24 mouse cellular contexts compared by ENCODE assay signal in the genomic region with DNA sequence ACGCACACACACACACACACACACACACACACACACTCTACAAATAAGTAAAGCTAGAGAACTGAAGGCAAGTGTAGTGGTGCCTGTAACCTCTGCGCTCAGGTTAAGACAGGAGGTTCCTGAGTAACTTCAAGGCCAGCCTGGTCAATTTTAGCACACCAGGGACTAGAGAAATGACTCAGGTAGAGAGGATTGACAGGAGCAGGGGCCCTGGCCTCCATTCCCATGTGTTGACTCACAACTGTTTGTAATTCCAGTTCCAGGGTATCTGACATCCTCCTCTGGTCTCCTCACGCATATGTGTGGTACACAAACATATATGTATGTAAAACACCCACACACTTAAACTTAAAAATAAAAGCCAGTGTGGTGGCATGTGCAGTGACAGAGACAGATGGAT. TPM values are rescaled to one million over a fixed set of nuclear protein-coding genes. Genes with fewer than 3 reads are reported as not detected.
A peak's percentile ranks its signal among the peaks of the same experiment; 100 is the strongest.
DNase-seq lines count a peak whose midpoint lies in the region; ATAC-seq and TF ChIP-seq lines count a peak whose summit lies in the region.
"Had no signal": no experiment of that assay in that cellular context is flagged by ENCODE, and none has a peak within 500 bp of the region (broad histone marks: within the 10 kb centered on the region; RNA-seq: fewer than 3 reads in every experiment).

No protein-coding gene starts in this region.

- 93% methylated on average over 3 of the region's 3 CpGs for WGBS in liver, embryonic 13.5 days (ENCODE audit: insufficient replicate concordance)
- WGBS in liver, embryonic 11.5 days: 81% methylated on average over 3 of the region's 3 CpGs

- no peak for TF ChIP-seq POLR2A in CH12.LX (IDR thresholded peaks at IDR 0.05; ENCODE audit: low read depth, low read length)

- H3K4me2 ChIP-seq in liver, embryonic 13.5 days: no peak overlapping the region
- no peak overlapping the region for H3K4me2 ChIP-seq in liver, embryonic 11.5 days
- H3K4me2 ChIP-seq in CH12.LX (ENCODE audit: insufficient read depth, low read depth, poor library complexity, severe bottlenecking): no peak overlapping the region
- H3K4me2 ChIP-seq: embryonic facial prominence, embryonic 13.5 days; embryonic facial prominence, embryonic 15.5 days; forebrain, embryonic 12.5 days had no signal

- TF ChIP-seq CTCF in CH12.LX (conservative IDR thresholded peaks at IDR 0.05 in 1 of 2, IDR thresholded peaks at IDR 0.05 in 1 of 2; ENCODE audit: low read depth in 2 of 2, low read length in 2 of 2): no peak

- H3K9ac ChIP-seq in liver, embryonic 13.5 days: no peak overlapping the region
- H3K9ac ChIP-seq in liver, embryonic 11.5 days (ENCODE audit: low read depth, low read length): no peak overlapping the region
- H3K9ac ChIP-seq in CH12.LX (ENCODE audit: insufficient read depth, low read depth): no peak overlapping the region
- H3K9ac ChIP-seq: embryonic facial prominence, embryonic 13.5 days; embryonic facial prominence, embryonic 15.5 days; forebrain, embryonic 12.5 days had no signal

- peak overlapping the region; percentile 44 for H3K27ac ChIP-seq in liver, embryonic 13.5 days
- H3K27ac ChIP-seq in liver, embryonic 11.5 days (ENCODE audit: low read depth, low read length): no peak overlapping the region
- H3K27ac ChIP-seq in CH12.LX (ENCODE audit: insufficient read depth, low read depth): no peak overlapping the region
- H3K27ac ChIP-seq: embryonic facial prominence, embryonic 13.5 days; embryonic facial prominence, embryonic 15.5 days; forebrain, embryonic 10.5 days; forebrain, embryonic 12.5 days had no signal

- ATAC-seq in liver, embryonic 13.5 days (ENCODE audit: low read depth): no peak
- no peak for ATAC-seq in liver, embryonic 11.5 days (replicated peaks; ENCODE audit: low FRiP score)
- ATAC-seq: CD4-positive, CD25-positive, alpha-beta regulatory T cell, adult 4 months; forebrain, embryonic 14.5 days; forebrain, embryonic 16.5 days had no signal

- peaks cover 19% of the 10 kb centered on the region for H3K79me2 ChIP-seq in CH12.LX (replicated peaks; ENCODE audit: control insufficient read depth, extremely low read depth, insufficient read depth, poor library complexity, severe bottlenecking)

- TF ChIP-seq RAD21 in CH12.LX (IDR thresholded peaks at IDR 0.05; ENCODE audit: low read depth, low read length): no peak

- no peaks in the 10 kb centered on the region for H3K9me3 ChIP-seq in liver, embryonic 13.5 days (replicated peaks)
- H3K9me3 ChIP-seq in liver, embryonic 11.5 days (ENCODE audit: control insufficient read depth, low read length): no peaks in the 10 kb centered on the region
- no peaks in the 10 kb centered on the region for H3K9me3 ChIP-seq in CH12.LX (replicated peaks; ENCODE audit: low read length)
- H3K9me3 ChIP-seq: embryonic facial prominence, embryonic 13.5 days; embryonic facial prominence, embryonic 15.5 days; forebrain, embryonic 10.5 days; forebrain, embryonic 12.5 days had no signal

- peaks cover 12% of the 10 kb centered on the region for H3K27me3 ChIP-seq in liver, embryonic 13.5 days
- peaks cover 15% of the 10 kb centered on the region for H3K27me3 ChIP-seq in liver, embryonic 11.5 days (replicated peaks; ENCODE audit: control insufficient read depth, insufficient read depth, low read length)
- H3K27me3 ChIP-seq in CH12.LX (replicated peaks): no peaks in the 10 kb centered on the region

- peaks cover 64% of the 10 kb centered on the region for H3K36me3 ChIP-seq in liver, embryonic 13.5 days
- H3K36me3 ChIP-seq in liver, embryonic 11.5 days (ENCODE audit: control insufficient read depth, insufficient read depth, low read length): peaks cover 39% of the 10 kb centered on the region
- H3K36me3 ChIP-seq in CH12.LX (replicated peaks in 1 of 2; ENCODE audit: control insufficient read depth in 1 of 2, insufficient read depth in 1 of 2, low read length in 1 of 2): peaks cover 44 to 53% of the 10 kb centered on the region in 2 experiments

- no peak overlapping the region for H3K4me3 ChIP-seq in liver, embryonic 13.5 days (replicated peaks)
- no peak overlapping the region for H3K4me3 ChIP-seq in liver, embryonic 11.5 days (ENCODE audit: low read depth, low read length)
- no peak overlapping the region for H3K4me3 ChIP-seq in CH12.LX (replicated peaks in 1 of 3; ENCODE audit: low read depth in 2 of 3, low read length in 2 of 3, poor library complexity in 1 of 3)
- H3K4me3 ChIP-seq: embryonic facial prominence, embryonic 13.5 days; embryonic facial prominence, embryonic 15.5 days; forebrain, embryonic 10.5 days; forebrain, embryonic 12.5 days had no signal

- dilution Hi-C loops in CH12.LX (cut with MboI; ENCODE audit: extremely low pct_ligation_motif_present, extremely low pct_unique_long_range_greater_than_20kb, low sequenced_read_pairs): no loop called here

- TF ChIP-seq EP300 in CH12.LX (IDR thresholded peaks at IDR 0.05; ENCODE audit: low read length): no peak

- in situ Hi-C loops in CH12.LX (cut with MboI; ENCODE audit: low pct_ligation_motif_present, low pct_unique_long_range_greater_than_20kb, low sequenced_read_pairs): no loop called here

- peak; percentile 59 for DNase-seq in heart, adult 11 months
- DNase-seq in heart, postnatal 4 days: no peak
- DNase-seq in liver, embryonic 13.5 days: no peak
- no peak for DNase-seq in liver, embryonic 11.5 days (ENCODE audit: low spot score)
- peak; percentile 32 for DNase-seq in 3T3-L1 (ENCODE audit: low read depth, low spot score)
- DNase-seq in CH12.LX (ENCODE audit: extremely low read depth): no peak
- no peak for DNase-seq in kidney, postnatal 10 days
- DNase-seq: adrenal gland, adult 8-10 months; adrenal gland, postnatal 14 days; B cell, adult 2 months; cerebellum, adult 11 months; cerebellum, adult 18-20 months; cerebellum, adult 8-10 months; cerebellum, adult 9-11 months; cerebellum, postnatal 14 days; cerebellum, postnatal 36 days; embryo, embryonic 11 days had no signal

- H3K4me1 ChIP-seq in liver, embryonic 13.5 days (replicated peaks): peaks cover 50% of the 10 kb centered on the region
- peaks cover 7% of the 10 kb centered on the region for H3K4me1 ChIP-seq in liver, embryonic 11.5 days (replicated peaks; ENCODE audit: control insufficient read depth, insufficient read depth, low read length)
- peaks cover 10 to 46% of the 10 kb centered on the region in 2 experiments; a peak in 3 of 4 replicates for H3K4me1 ChIP-seq in CH12.LX (ENCODE audit: control insufficient read depth in 1 of 2, insufficient read depth in 2 of 2)

TF ChIP-seq in CH12.LX, 34 proteins besides CTCF, POLR2A, EP300 and RAD21:
- TF ChIP-seq GABPA (IDR thresholded peaks at IDR 0.05; ENCODE audit: insufficient replicate concordance, low read depth, low read length) (no peak), BHLHE40 (IDR thresholded peaks at IDR 0.05; ENCODE audit: low read depth, low read length) (peak; percentile 45)

RNA-seq across cellular contexts. Expression of a gene that starts 3.4 kb away (rescaled TPM):
- total RNA-seq in heart, postnatal 4 days (2021): 100 to 1,000 TPM; 284 to 297 TPM
- 380 and 383 TPM in 2 replicates for polyA plus RNA-seq in liver, embryonic 13.5 days (2015; fragmentation: Nextera tagmentation; extraction: Ambion mirVana)
- 569 TPM in 2 replicates for polyA plus RNA-seq in liver, embryonic 11.5 days (2014; fragmentation: Nextera tagmentation; extraction: Ambion mirVana)
- 550 and 590 TPM in 2 replicates for total RNA-seq in CH12.LX (2012; rRNA removed)
- total RNA-seq in CH12.LX (2014; rRNA removed): 477 and 507 TPM in 2 replicates
- polyA plus RNA-seq in CH12.LX (2012; ENCODE audit: insufficient read length, low read depth): 268 and 271 TPM in 2 replicates

RNA-seq across cellular contexts. Expression of a gene that starts 6.1 kb away (rescaled TPM):
- 1 to 10 TPM; 1.1 to 1.2 TPM for total RNA-seq in heart, postnatal 4 days (2021)
- 29.2 and 31.4 TPM in 2 replicates for polyA plus RNA-seq in liver, embryonic 13.5 days (2015; fragmentation: Nextera tagmentation; extraction: Ambion mirVana)
- polyA plus RNA-seq in liver, embryonic 11.5 days (2014; fragmentation: Nextera tagmentation; extraction: Ambion mirVana): 6.5 and 7.0 TPM in 2 replicates
- total RNA-seq in CH12.LX (2012; rRNA removed): 11.4 and 11.5 TPM in 2 replicates
- total RNA-seq in CH12.LX (2014; rRNA removed): 0.11 TPM in 1 of 2 replicates, not detected in the other
- polyA plus RNA-seq in CH12.LX (2012; ENCODE audit: insufficient read length, low read depth): 0.25 and 0.39 TPM in 2 replicates

Comparison
In these comparisons a context has a peak if more than half of its experiments do, and no peak if none do; other contexts are left out.
1. DNase-seq: peak in heart, adult 11 months (single experiment) and 3T3-L1 (single experiment); none in heart, postnatal 4 days (single experiment), liver, embryonic 13.5 days (single experiment), liver, embryonic 11.5 days (single experiment), CH12.LX (single experiment) and kidney, postnatal 10 days (single experiment).